Mouse (Mus musculus): Measurements from ENCODE around the gene Tmem189. TPM values are rescaled to one million over a fixed set of nuclear protein-coding genes. Genes with fewer than 3 reads are reported as not detected.

Tmem189 gene
- total and polyA plus RNA-seq, 3 experiments = 21.7 to 46.5 TPM; not detected in 1

DNA sequence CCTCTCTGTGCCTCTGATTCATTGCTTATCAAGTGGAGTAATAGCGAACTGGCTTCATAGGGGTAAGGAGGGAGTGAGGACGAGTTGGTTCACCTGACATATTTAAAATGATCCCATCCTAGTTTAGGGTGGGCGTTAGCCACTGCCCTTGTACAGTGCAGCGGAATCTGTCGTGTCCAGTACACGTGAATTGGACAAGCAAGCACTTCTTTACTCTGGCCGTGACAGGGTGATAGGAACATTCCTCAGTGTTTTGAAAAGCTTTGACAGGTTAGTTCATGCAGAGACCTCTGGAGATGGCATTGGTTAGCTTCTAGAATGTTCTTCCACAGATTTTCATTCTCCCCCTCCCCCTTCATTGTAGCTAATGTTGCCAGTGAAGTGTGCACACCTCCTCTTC, 5.3 kb upstream of the Tmem189 start:
- Histone ChIP-seq H3K27me3 (ENCODE audit: control insufficient read depth in 1 of 2, insufficient read depth in 2 of 2, low read length in 2 of 2) (no peaks in the 10 kb centered on the region), H3K4me1 (ENCODE audit: control insufficient read depth in 1 of 2, insufficient read depth in 2 of 2, low read length in 2 of 2) (peaks cover 6 to 17% of the 10 kb centered on the region in 2 experiments), H3K27ac (ENCODE audit: control insufficient read depth, low read depth, low read length) (no peak overlapping the region), H3K79me2 (ENCODE audit: control insufficient read depth, insufficient read depth, low read length, poor library complexity) (peaks cover 17% of the 10 kb centered on the region), H3K9me3 (replicated peaks; ENCODE audit: insufficient read depth, low read length) (no peaks in the 10 kb centered on the region), H3K36me3 (ENCODE audit: control insufficient read depth in 1 of 2, insufficient read depth in 2 of 2, low read length in 2 of 2) (peaks cover 2 to 7% of the 10 kb centered on the region in 2 experiments; a peak in 2 of 4 replicates), H3K9ac (ENCODE audit: control insufficient read depth, low read depth, low read length, poor library complexity, severe bottlenecking) (no peak overlapping the region), H3K4me3 (ENCODE audit: control insufficient read depth in 1 of 2, insufficient read depth in 1 of 2, low read depth in 2 of 2, low read length in 2 of 2) (no peak overlapping the region)
- no peak for TF ChIP-seq MAZ (IDR thresholded peaks at IDR 0.05; ENCODE audit: low read depth, low read length)
- TF ChIP-seq CHD1 (IDR thresholded peaks at IDR 0.05; ENCODE audit: low read depth, low read length) = no peak
- no peak for TF ChIP-seq E2F4 (IDR thresholded peaks at IDR 0.05; ENCODE audit: borderline replicate concordance, low read depth, low read length)
- no peak for TF ChIP-seq KAT2A (conservative IDR thresholded peaks at IDR 0.05; ENCODE audit: low read depth, low read length)
- no peak for DNase-seq (ENCODE audit: low read depth, low spot score)

DNA sequence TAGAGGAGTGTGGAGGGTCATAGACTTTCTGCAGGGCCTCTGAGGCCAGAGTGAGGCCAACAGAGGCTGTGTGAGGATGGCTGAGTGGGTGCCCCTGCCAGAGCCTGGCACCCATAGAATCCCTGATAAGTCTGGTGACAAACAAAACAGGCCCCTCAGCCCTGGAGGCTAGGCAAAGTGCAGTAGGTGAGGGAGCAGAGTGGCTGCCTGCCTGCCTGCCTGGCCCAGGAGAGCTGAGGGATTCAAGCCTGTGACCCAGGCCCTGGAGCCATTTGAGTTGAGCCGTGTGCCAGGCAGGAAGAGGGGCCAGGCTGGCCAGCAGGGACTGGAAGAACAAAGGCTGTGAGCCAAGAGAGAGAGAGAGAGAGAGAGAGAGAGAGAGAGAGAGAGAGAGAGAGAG, 4.6 kb upstream of the Tmem189 start:
- H3K9me3 ChIP-seq (replicated peaks; ENCODE audit: insufficient read depth, low read length) = no peaks in the 10 kb centered on the region
- no peak overlapping the region for H3K4me3 ChIP-seq (ENCODE audit: control insufficient read depth in 1 of 2, insufficient read depth in 1 of 2, low read depth in 2 of 2, low read length in 2 of 2)

DNA sequence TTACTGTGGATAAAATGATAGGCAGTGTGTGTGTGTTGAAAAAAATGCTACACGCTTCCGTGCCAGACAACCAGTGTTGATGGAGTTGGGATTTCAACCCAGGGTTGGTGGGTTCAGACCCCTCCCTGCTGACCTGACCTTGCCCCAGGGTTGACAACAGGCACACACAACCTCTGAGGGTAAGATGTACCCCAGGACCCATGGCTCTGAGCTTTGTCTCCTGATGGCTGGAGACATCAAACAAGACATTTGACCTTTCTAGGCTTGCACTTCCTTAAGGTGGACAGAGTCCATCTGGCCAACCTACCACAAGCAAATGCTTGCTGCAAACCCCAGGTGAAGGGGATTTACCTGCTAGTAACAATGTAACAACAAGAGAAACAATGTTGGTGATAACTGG, 3.9 kb upstream of the Tmem189 start:
- no peak for DNase-seq (ENCODE audit: low read depth, low spot score)
- Histone ChIP-seq H3K9me3 (replicated peaks; ENCODE audit: insufficient read depth, low read length) (no peaks in the 10 kb centered on the region), H3K27me3 (ENCODE audit: control insufficient read depth in 1 of 2, insufficient read depth in 2 of 2, low read length in 2 of 2) (no peaks in the 10 kb centered on the region), H3K36me3 (ENCODE audit: control insufficient read depth in 1 of 2, insufficient read depth in 2 of 2, low read length in 2 of 2) (peaks cover 2 to 7% of the 10 kb centered on the region in 2 experiments; a peak in 2 of 4 replicates), H3K27ac (ENCODE audit: control insufficient read depth, low read depth, low read length) (no peak overlapping the region), H3K9ac (ENCODE audit: control insufficient read depth, low read depth, low read length, poor library complexity, severe bottlenecking) (no peak overlapping the region), H3K4me1 (ENCODE audit: control insufficient read depth in 1 of 2, insufficient read depth in 2 of 2, low read length in 2 of 2) (peaks cover 6 to 17% of the 10 kb centered on the region in 2 experiments), H3K4me3 (ENCODE audit: control insufficient read depth in 1 of 2, insufficient read depth in 1 of 2, low read depth in 2 of 2, low read length in 2 of 2) (no peak overlapping the region), H3K79me2 (ENCODE audit: control insufficient read depth, insufficient read depth, low read length, poor library complexity) (peaks cover 30% of the 10 kb centered on the region)
- no peak for TF ChIP-seq GABPA (IDR thresholded peaks at IDR 0.05; ENCODE audit: low read depth, low read length)
- no peak for TF ChIP-seq MYB (IDR thresholded peaks at IDR 0.05; ENCODE audit: low read depth, low read length)
- no peak for TF ChIP-seq KAT2A (conservative IDR thresholded peaks at IDR 0.05; ENCODE audit: low read depth, low read length)
- TF ChIP-seq POLR2AphosphoS5 (IDR thresholded peaks at IDR 0.05; ENCODE audit: borderline replicate concordance, low read depth, low read length) = no peak
- TF ChIP-seq JUND (IDR thresholded peaks at IDR 0.05; ENCODE audit: low read depth, low read length) = no peak
- TF ChIP-seq UBTF (IDR thresholded peaks at IDR 0.05; ENCODE audit: borderline replicate concordance, insufficient read depth, low read depth, low read length) = no peak
- TF ChIP-seq TCF12 (IDR thresholded peaks at IDR 0.05; ENCODE audit: low read depth, low read length) = no peak
- no peak for TF ChIP-seq ETS1 (IDR thresholded peaks at IDR 0.05; ENCODE audit: low read depth, low read length)
- no peak for TF ChIP-seq ZMIZ1 (IDR thresholded peaks at IDR 0.05; ENCODE audit: low read depth, low read length)
- no peak for TF ChIP-seq E2F4 (IDR thresholded peaks at IDR 0.05; ENCODE audit: borderline replicate concordance, low read depth, low read length)

More for the DNA sequence above, 4.6 kb upstream of the Tmem189 start:
- H3K27me3 ChIP-seq (ENCODE audit: control insufficient read depth in 1 of 2, insufficient read depth in 2 of 2, low read length in 2 of 2) = no peaks in the 10 kb centered on the region
- H3K36me3 ChIP-seq (ENCODE audit: control insufficient read depth in 1 of 2, insufficient read depth in 2 of 2, low read length in 2 of 2) = peaks cover 2 to 7% of the 10 kb centered on the region in 2 experiments; a peak in 2 of 4 replicates
- DNase-seq (ENCODE audit: low read depth, low spot score) = no peak
- H3K79me2 ChIP-seq (ENCODE audit: control insufficient read depth, insufficient read depth, low read length, poor library complexity) = peaks cover 24% of the 10 kb centered on the region
- no peak overlapping the region for H3K27ac ChIP-seq (ENCODE audit: control insufficient read depth, low read depth, low read length)
- no peak for TF ChIP-seq MEF2A (IDR thresholded peaks at IDR 0.05; ENCODE audit: extremely low read depth, insufficient replicate concordance, low read depth, low read length, poor library complexity, severe bottlenecking)
- no peak for TF ChIP-seq ZNF384 (IDR thresholded peaks at IDR 0.05; ENCODE audit: low read depth, low read length)
- no peak for TF ChIP-seq ZC3H11A (IDR thresholded peaks at IDR 0.05; ENCODE audit: low read depth, low read length)
- TF ChIP-seq ZKSCAN1 (IDR thresholded peaks at IDR 0.05; ENCODE audit: low read depth, low read length) = no peak
- no peak for TF ChIP-seq TBP (IDR thresholded peaks at IDR 0.05; ENCODE audit: low read depth, low read length)
- TF ChIP-seq MXI1 (IDR thresholded peaks at IDR 0.05; ENCODE audit: low read depth, low read length) = no peak
- no peak for TF ChIP-seq ZMIZ1 (IDR thresholded peaks at IDR 0.05; ENCODE audit: low read depth, low read length)
- no peak for TF ChIP-seq BHLHE40 (IDR thresholded peaks at IDR 0.05; ENCODE audit: borderline replicate concordance, low read depth, low read length)
- no peak for TF ChIP-seq POLR2A (IDR thresholded peaks at IDR 0.05; ENCODE audit: control insufficient read depth in 1 of 2, insufficient read depth in 1 of 2, low read depth in 1 of 2, low read length in 2 of 2, poor library complexity in 1 of 2)
- no peak for TF ChIP-seq JUND (IDR thresholded peaks at IDR 0.05; ENCODE audit: low read depth, low read length)
- TF ChIP-seq MAZ (IDR thresholded peaks at IDR 0.05; ENCODE audit: low read depth, low read length) = no peak
- peaks cover 6 to 17% of the 10 kb centered on the region in 2 experiments for H3K4me1 ChIP-seq (ENCODE audit: control insufficient read depth in 1 of 2, insufficient read depth in 2 of 2, low read length in 2 of 2)
- no peak overlapping the region for H3K9ac ChIP-seq (ENCODE audit: control insufficient read depth, low read depth, low read length, poor library complexity, severe bottlenecking)

Data from MEL (cell line).